Mouse (Mus musculus): Measurements from ENCODE around the gene Zg16.

The Zg16 gene

GRCm38 (mm10) chr7:127008239-127009019 is 78.7 kb downstream of the Zg16 start:
- no peak for DNase-seq (ENCODE audit: low read depth, low spot score)

DNA sequence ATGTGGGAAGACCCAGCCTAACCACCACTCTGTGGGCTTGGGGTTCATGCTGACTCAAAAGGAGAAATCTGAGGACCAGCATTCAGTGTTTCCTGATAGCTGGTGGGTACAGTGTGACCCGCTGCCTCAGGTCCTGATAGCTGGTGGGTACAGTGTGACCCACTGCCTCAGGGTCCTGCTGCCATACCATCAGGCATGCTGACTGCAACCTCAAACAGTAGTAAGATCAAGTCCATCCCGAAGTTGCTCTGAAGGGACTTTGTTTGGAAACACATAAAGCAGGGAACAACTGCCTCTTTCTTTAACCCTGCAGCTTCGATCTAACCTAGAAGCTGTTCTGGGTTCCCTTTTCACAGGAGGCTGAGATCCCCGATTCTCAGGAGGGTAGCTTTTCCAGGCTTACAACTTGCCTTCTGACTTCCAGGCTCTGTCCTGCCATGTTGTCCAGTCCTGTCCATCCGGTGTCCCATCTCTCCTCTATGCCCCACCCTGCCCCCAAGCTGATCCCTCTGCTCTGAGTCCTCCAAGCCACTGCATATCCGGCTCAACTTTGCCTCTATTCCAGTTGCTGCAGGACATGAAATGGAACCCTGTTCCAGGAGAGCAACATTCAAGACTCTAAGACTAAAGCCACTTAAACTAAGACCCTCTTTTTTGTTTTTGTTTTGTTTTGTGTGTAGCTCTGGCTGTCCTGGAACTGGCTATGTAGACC is 79.7 kb downstream of the Zg16 start:
- no peak for DNase-seq (ENCODE audit: low read depth, low spot score)

DNA sequence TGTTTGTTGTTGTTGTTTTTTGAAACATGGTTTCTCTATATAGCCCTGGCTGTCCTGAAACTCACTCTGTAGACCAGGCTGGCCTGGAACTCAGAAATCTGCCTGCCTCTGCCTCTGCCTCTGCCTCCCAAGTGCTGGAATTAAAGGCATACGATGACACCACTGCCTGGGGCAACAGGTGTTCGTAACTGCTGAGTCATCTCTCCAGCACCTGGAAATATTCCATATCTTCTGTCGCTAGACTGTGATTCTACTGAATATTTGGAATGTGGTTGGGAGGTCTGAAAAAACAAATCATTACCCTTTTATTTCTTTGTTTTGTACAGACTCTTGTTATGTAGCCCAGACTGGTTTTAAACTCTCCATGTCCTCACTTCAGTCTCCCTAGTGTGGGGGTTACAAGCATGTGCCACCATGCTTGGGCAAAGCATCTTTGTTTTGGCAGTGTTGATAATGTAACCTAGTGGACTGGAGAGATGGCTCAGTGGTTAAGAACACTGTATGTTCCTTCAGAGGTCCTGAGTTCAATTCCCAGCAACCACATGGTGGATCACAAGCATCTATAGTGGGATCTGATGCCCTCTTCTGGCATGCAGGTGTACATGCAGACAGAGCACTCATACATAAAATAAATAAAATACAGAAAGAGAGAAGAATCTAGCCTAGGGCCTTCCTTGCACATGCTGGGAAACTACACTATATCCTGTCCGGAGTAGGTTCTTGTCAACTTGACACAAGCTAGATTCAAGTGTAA is 82.8 kb downstream of the Zg16 start:
- DNase-seq (ENCODE audit: low read depth, low spot score), result peak; percentile 43

GRCm38 (mm10) chr7:127003620-127004019 is 83.5 kb downstream of the Zg16 start:
- peak; percentile 66 for DNase-seq (ENCODE audit: low read depth, low spot score)

Data from ES-CJ7 (cell line).